Mouse (Mus musculus): Measurements from ENCODE around the gene Ptprn2. TPM values are rescaled to one million over a fixed set of nuclear protein-coding genes. Genes with fewer than 3 reads are reported as not detected.

Ptprn2 gene
- polyA plus RNA-seq, 1 experiment = 0.22 TPM

DNA sequence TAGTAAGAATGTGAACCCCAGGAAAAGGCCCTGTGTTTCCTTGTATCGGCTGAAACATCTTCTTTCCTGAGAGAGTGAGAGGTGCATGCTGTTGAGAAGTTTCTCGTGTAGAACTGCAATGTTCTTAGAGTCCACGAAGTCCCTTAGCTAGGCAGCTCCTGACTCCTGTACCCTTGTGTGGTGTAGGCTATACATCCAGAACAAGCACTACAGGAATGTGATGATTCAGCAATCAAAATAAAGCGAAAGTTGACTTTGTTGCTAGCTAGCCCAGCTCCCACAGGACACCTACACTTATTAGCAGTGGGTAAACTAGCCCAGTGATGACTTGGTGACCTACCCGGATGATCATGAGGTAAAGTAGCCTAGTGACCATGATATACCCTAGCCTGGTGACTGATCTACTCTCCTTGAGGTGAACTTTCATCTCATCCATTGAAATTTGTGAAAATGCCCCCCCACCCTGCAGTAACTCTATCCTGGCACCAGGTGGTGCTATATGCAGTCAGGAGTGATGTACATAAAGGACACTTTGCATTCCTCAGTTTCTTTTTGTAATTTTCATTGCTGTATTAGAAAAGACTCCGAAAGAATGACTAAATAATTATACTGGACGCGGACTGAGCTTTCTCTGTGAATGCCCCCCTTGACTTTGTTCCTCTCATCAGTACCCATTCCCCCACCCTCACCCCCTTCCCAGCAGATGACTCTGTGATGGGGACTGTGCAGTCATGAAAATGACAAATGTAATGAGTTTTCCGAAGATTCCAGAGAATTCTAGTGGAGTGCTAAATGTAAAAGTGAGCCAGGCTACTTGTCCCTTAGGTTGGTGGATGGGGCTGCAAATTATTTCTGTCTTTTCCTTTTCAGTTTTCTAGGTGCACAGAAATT, 140.1 kb downstream of the Ptprn2 start:
- Histone ChIP-seq H3K36me3 (ENCODE audit: control insufficient read depth, insufficient read depth) (no peaks in the 10 kb centered on the region), H3K79me2 (ENCODE audit: control insufficient read depth, insufficient read depth) (no peaks in the 10 kb centered on the region), H3K4me3 (no peak overlapping the region), H3ac (ENCODE audit: control insufficient read depth, insufficient read length) (no peak overlapping the region), H3K4me2 (ENCODE audit: low read depth) (no peak overlapping the region), H3K27me3 (ENCODE audit: control insufficient read depth, insufficient read depth, insufficient read length) (peaks cover 12% of the 10 kb centered on the region)
- TF ChIP-seq POLR2AphosphoS2 (IDR thresholded peaks at IDR 0.05; ENCODE audit: insufficient read length, low read depth) (no peak), TCF3 (IDR thresholded peaks at IDR 0.05; ENCODE audit: insufficient read length, low read depth) (no peak), MAX (IDR thresholded peaks at IDR 0.05; ENCODE audit: low read depth) (no peak), POLR2A (IDR thresholded peaks at IDR 0.05; ENCODE audit: insufficient read length, low read depth) (no peak), MYOD1 (IDR thresholded peaks at IDR 0.05; ENCODE audit: control insufficient read depth in 1 of 3, insufficient read length in 2 of 3, low read depth in 2 of 3) (no peak), CEBPB (IDR thresholded peaks at IDR 0.05; ENCODE audit: insufficient read depth, poor library complexity, severe bottlenecking) (no peak), MYOG (IDR thresholded peaks at IDR 0.05; ENCODE audit: control insufficient read depth in 1 of 3, insufficient read depth in 1 of 3, insufficient read length in 2 of 3, low read depth in 2 of 3) (no peak), E2F4 (IDR thresholded peaks at IDR 0.05; ENCODE audit: insufficient read depth) (no peak), USF1 (IDR thresholded peaks at IDR 0.05; ENCODE audit: low read depth) (no peak), SRF (IDR thresholded peaks at IDR 0.05; ENCODE audit: control insufficient read depth, insufficient read length, low read depth) (no peak), TCF12 (IDR thresholded peaks at IDR 0.05; ENCODE audit: insufficient read depth, poor library complexity, severe bottlenecking) (no peak), REST (IDR thresholded peaks at IDR 0.05; ENCODE audit: insufficient read depth, insufficient read length) (no peak)

- H3K36me3 ChIP-seq (ENCODE audit: control insufficient read depth, insufficient read depth) = no peaks in the 10 kb centered on the region
- H3K27me3 ChIP-seq (ENCODE audit: control insufficient read depth, insufficient read depth, insufficient read length) = peaks cover 4% of the 10 kb centered on the region
- TF ChIP-seq E2F4 (IDR thresholded peaks at IDR 0.05; ENCODE audit: insufficient read depth) = no peak
- TF ChIP-seq MYOG (IDR thresholded peaks at IDR 0.05; ENCODE audit: control insufficient read depth in 1 of 3, insufficient read depth in 1 of 3, insufficient read length in 2 of 3, low read depth in 2 of 3) = no peak
- no peak for TF ChIP-seq MAX (IDR thresholded peaks at IDR 0.05; ENCODE audit: low read depth)
- TF ChIP-seq MYOD1 (IDR thresholded peaks at IDR 0.05; ENCODE audit: control insufficient read depth in 1 of 3, insufficient read length in 2 of 3, low read depth in 2 of 3) = no peak
- TF ChIP-seq CEBPB (IDR thresholded peaks at IDR 0.05; ENCODE audit: insufficient read depth, poor library complexity, severe bottlenecking) = no peak
- no peak for TF ChIP-seq SRF (IDR thresholded peaks at IDR 0.05; ENCODE audit: control insufficient read depth, insufficient read length, low read depth)
- H3ac ChIP-seq (ENCODE audit: control insufficient read depth, insufficient read length) = no peak overlapping the region
- no peak overlapping the region for H3K4me2 ChIP-seq (ENCODE audit: low read depth)
- no peaks in the 10 kb centered on the region for H3K79me2 ChIP-seq (ENCODE audit: control insufficient read depth, insufficient read depth)
- H3K4me3 ChIP-seq = no peak overlapping the region
These were observed 143.5 kb downstream of the Ptprn2 start for GRCm38 (mm10) chr12:116628992-116629391.

GRCm38 (mm10) chr12:116637498-116637897, 152.0 kb downstream of the Ptprn2 start:
- Histone ChIP-seq H3ac (ENCODE audit: control insufficient read depth, insufficient read length) (no peak overlapping the region), H3K36me3 (ENCODE audit: control insufficient read depth, insufficient read depth) (no peaks in the 10 kb centered on the region), H3K4me3 (no peak overlapping the region), H3K27me3 (ENCODE audit: control insufficient read depth, insufficient read depth, insufficient read length) (no peaks in the 10 kb centered on the region), H3K79me2 (ENCODE audit: control insufficient read depth, insufficient read depth) (no peaks in the 10 kb centered on the region), H3K4me2 (ENCODE audit: low read depth) (no peak overlapping the region)
- TF ChIP-seq POLR2AphosphoS2 (IDR thresholded peaks at IDR 0.05; ENCODE audit: insufficient read length, low read depth) (no peak), POLR2A (IDR thresholded peaks at IDR 0.05; ENCODE audit: insufficient read length, low read depth) (no peak), SRF (IDR thresholded peaks at IDR 0.05; ENCODE audit: control insufficient read depth, insufficient read length, low read depth) (no peak), TCF3 (IDR thresholded peaks at IDR 0.05; ENCODE audit: insufficient read length, low read depth) (no peak), CEBPB (IDR thresholded peaks at IDR 0.05; ENCODE audit: insufficient read depth, poor library complexity, severe bottlenecking) (no peak), MYOD1 (IDR thresholded peaks at IDR 0.05; ENCODE audit: control insufficient read depth in 1 of 3, insufficient read length in 2 of 3, low read depth in 2 of 3) (no peak), E2F4 (IDR thresholded peaks at IDR 0.05; ENCODE audit: insufficient read depth) (no peak), MAX (IDR thresholded peaks at IDR 0.05; ENCODE audit: low read depth) (no peak), REST (IDR thresholded peaks at IDR 0.05; ENCODE audit: insufficient read depth, insufficient read length) (no peak), MYOG (IDR thresholded peaks at IDR 0.05; ENCODE audit: control insufficient read depth in 1 of 3, insufficient read depth in 1 of 3, insufficient read length in 2 of 3, low read depth in 2 of 3) (no peak), TCF12 (IDR thresholded peaks at IDR 0.05; ENCODE audit: insufficient read depth, poor library complexity, severe bottlenecking) (no peak), USF1 (IDR thresholded peaks at IDR 0.05; ENCODE audit: low read depth) (no peak)

- H3K4me2 ChIP-seq (ENCODE audit: low read depth) = no peak overlapping the region
- TF ChIP-seq E2F4 (IDR thresholded peaks at IDR 0.05; ENCODE audit: insufficient read depth) (no peak), POLR2AphosphoS2 (IDR thresholded peaks at IDR 0.05; ENCODE audit: insufficient read length, low read depth) (no peak)
- no peak overlapping the region for H3ac ChIP-seq (ENCODE audit: control insufficient read depth, insufficient read length)
- no peaks in the 10 kb centered on the region for H3K27me3 ChIP-seq (ENCODE audit: control insufficient read depth, insufficient read depth, insufficient read length)
- H3K79me2 ChIP-seq (ENCODE audit: control insufficient read depth, insufficient read depth) = no peaks in the 10 kb centered on the region
- H3K36me3 ChIP-seq (ENCODE audit: control insufficient read depth, insufficient read depth) = no peaks in the 10 kb centered on the region
- H3K4me3 ChIP-seq = no peak overlapping the region
These were observed 155.4 kb downstream of the Ptprn2 start for GRCm38 (mm10) chr12:116640871-116641270.
